Mouse (Mus musculus): ENCODE measurements at regions not wholly inside any gene's neighbourhood (a gene's known extent, or its start where the extent isn't known, plus 50 kb on each side); places are given as distances from the start of the nearest gene placed in this dataset.

GRCm38 (mm10) chr16:24237425-24237824 lies 155.9 kb upstream of the Lpp start:
- DNase-seq (ENCODE audit: low spot score) (no peak), ATAC-seq (replicated peaks; ENCODE audit: low FRiP score) (no peak)
- Histone ChIP-seq H3K9me3 (ENCODE audit: control insufficient read depth, low read length) (no peaks in the 10 kb centered on the region), H3K4me1 (replicated peaks; ENCODE audit: control insufficient read depth, insufficient read depth, low read length) (no peaks in the 10 kb centered on the region), H3K9ac (ENCODE audit: low read depth, low read length) (no peak overlapping the region), H3K36me3 (ENCODE audit: control insufficient read depth, insufficient read depth, low read length) (no peaks in the 10 kb centered on the region), H3K4me2 (no peak overlapping the region), H3K27ac (ENCODE audit: low read depth, low read length) (no peak overlapping the region), H3K4me3 (ENCODE audit: low read depth, low read length) (no peak overlapping the region), H3K27me3 (replicated peaks; ENCODE audit: control insufficient read depth, insufficient read depth, low read length) (no peaks in the 10 kb centered on the region)
- 71% methylated on average over 3 of the region's 3 CpGs for WGBS

GRCm38 (mm10) chr16:24237013-24237412 lies 156.3 kb upstream of the Lpp start:
- no peaks in the 10 kb centered on the region for H3K27me3 ChIP-seq (replicated peaks; ENCODE audit: control insufficient read depth, insufficient read depth, low read length)
- no peak overlapping the region for H3K4me3 ChIP-seq (ENCODE audit: low read depth, low read length)
- ATAC-seq (replicated peaks; ENCODE audit: low FRiP score): no peak
- no peak for DNase-seq (ENCODE audit: low spot score)
- no peaks in the 10 kb centered on the region for H3K4me1 ChIP-seq (replicated peaks; ENCODE audit: control insufficient read depth, insufficient read depth, low read length)
- H3K36me3 ChIP-seq (ENCODE audit: control insufficient read depth, insufficient read depth, low read length): no peaks in the 10 kb centered on the region
- H3K27ac ChIP-seq (ENCODE audit: low read depth, low read length): no peak overlapping the region
- H3K4me2 ChIP-seq: no peak overlapping the region
- no peak overlapping the region for H3K9ac ChIP-seq (ENCODE audit: low read depth, low read length)
- WGBS: 90% methylated on average over 3 of the region's 3 CpGs
- H3K9me3 ChIP-seq (ENCODE audit: control insufficient read depth, low read length): no peaks in the 10 kb centered on the region

GRCm38 (mm10) chr16:24236511-24236910 lies 156.8 kb upstream of the Lpp start:
- no peaks in the 10 kb centered on the region for H3K9me3 ChIP-seq (ENCODE audit: control insufficient read depth, low read length)
- no peaks in the 10 kb centered on the region for H3K36me3 ChIP-seq (ENCODE audit: control insufficient read depth, insufficient read depth, low read length)
- H3K27ac ChIP-seq (ENCODE audit: low read depth, low read length): no peak overlapping the region
- H3K4me1 ChIP-seq (replicated peaks; ENCODE audit: control insufficient read depth, insufficient read depth, low read length): no peaks in the 10 kb centered on the region
- ATAC-seq (replicated peaks; ENCODE audit: low FRiP score) (no peak), DNase-seq (ENCODE audit: low spot score) (no peak)
- H3K4me3 ChIP-seq (ENCODE audit: low read depth, low read length): no peak overlapping the region
- no peaks in the 10 kb centered on the region for H3K27me3 ChIP-seq (replicated peaks; ENCODE audit: control insufficient read depth, insufficient read depth, low read length)
- no peak overlapping the region for H3K9ac ChIP-seq (ENCODE audit: low read depth, low read length)
- 77% methylated on average over 3 of the region's 3 CpGs for WGBS
- no peak overlapping the region for H3K4me2 ChIP-seq

DNA sequence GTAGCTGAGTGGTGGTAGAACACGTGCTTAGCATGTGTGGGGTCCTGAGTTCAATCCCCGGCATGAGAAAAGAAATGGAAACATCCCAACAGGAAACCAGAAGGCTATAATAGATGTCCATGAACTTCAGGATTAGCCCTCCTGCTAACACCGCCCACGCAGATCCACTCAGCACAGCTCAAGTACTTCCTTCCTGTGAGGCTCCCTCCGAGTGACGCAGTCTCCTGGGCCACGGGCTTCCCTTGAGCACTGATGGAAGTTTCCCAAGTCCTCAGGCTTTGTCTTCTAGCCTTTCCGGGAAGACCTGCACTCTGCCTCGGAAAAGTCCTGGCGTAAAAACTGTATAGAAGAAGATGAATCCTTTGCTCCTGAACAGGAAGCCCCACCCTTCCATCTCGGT lies 158.5 kb upstream of the Lpp start:
- H3K9ac ChIP-seq (ENCODE audit: low read depth, low read length): no peak overlapping the region
- DNase-seq (ENCODE audit: low spot score): no peak
- 62% methylated on average over 11 of the region's 11 CpGs for WGBS

GRCm38 (mm10) chr16:24232001-24232530 lies 161.2 kb upstream of the Lpp start:
- Histone ChIP-seq H3K9me3 (ENCODE audit: control insufficient read depth, low read length) (no peaks in the 10 kb centered on the region), H3K4me1 (replicated peaks; ENCODE audit: control insufficient read depth, insufficient read depth, low read length) (no peaks in the 10 kb centered on the region), H3K27ac (ENCODE audit: low read depth, low read length) (no peak overlapping the region), H3K4me3 (ENCODE audit: low read depth, low read length) (no peak overlapping the region), H3K9ac (ENCODE audit: low read depth, low read length) (no peak overlapping the region), H3K36me3 (ENCODE audit: control insufficient read depth, insufficient read depth, low read length) (no peaks in the 10 kb centered on the region), H3K4me2 (no peak overlapping the region), H3K27me3 (replicated peaks; ENCODE audit: control insufficient read depth, insufficient read depth, low read length) (no peaks in the 10 kb centered on the region)
- no peak for ATAC-seq (replicated peaks; ENCODE audit: low FRiP score)
- DNase-seq (ENCODE audit: low spot score): no peak
- 88% methylated on average over 6 of the region's 6 CpGs for WGBS

More for the DNA sequence above, 158.5 kb upstream of the Lpp start:
- no peak overlapping the region for H3K4me3 ChIP-seq (ENCODE audit: low read depth, low read length)
- H3K27me3 ChIP-seq (replicated peaks; ENCODE audit: control insufficient read depth, insufficient read depth, low read length): no peaks in the 10 kb centered on the region
- no peak overlapping the region for H3K27ac ChIP-seq (ENCODE audit: low read depth, low read length)
- H3K36me3 ChIP-seq (ENCODE audit: control insufficient read depth, insufficient read depth, low read length): no peaks in the 10 kb centered on the region
- no peaks in the 10 kb centered on the region for H3K9me3 ChIP-seq (ENCODE audit: control insufficient read depth, low read length)
- H3K4me1 ChIP-seq (replicated peaks; ENCODE audit: control insufficient read depth, insufficient read depth, low read length): no peaks in the 10 kb centered on the region
- ATAC-seq (replicated peaks; ENCODE audit: low FRiP score): no peak
- no peak overlapping the region for H3K4me2 ChIP-seq

DNA sequence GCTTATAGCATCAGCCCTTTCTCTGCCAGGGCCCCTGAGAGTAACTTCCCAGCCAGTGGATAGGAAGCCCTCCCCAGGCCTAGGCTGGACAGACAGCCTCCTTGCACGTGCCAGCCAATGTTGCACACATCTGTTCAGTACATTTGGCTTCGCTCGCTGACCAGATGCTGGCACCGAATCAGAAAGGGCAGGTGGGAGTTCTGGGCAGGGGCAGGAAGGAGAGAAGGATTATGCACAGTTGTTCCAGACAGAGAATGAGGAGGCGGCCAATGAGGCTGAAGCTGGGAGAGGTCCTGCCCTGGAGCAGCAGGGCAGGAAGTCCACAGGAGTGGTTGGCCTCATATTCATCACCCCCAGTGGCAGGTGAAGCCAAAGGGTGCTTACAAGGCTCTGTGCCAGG lies 161.8 kb upstream of the Lpp start:
- Histone ChIP-seq H3K27me3 (replicated peaks; ENCODE audit: control insufficient read depth, insufficient read depth, low read length) (no peaks in the 10 kb centered on the region), H3K4me1 (replicated peaks; ENCODE audit: control insufficient read depth, insufficient read depth, low read length) (no peaks in the 10 kb centered on the region), H3K27ac (ENCODE audit: low read depth, low read length) (no peak overlapping the region), H3K9me3 (ENCODE audit: control insufficient read depth, low read length) (no peaks in the 10 kb centered on the region), H3K9ac (ENCODE audit: low read depth, low read length) (no peak overlapping the region), H3K4me3 (ENCODE audit: low read depth, low read length) (no peak overlapping the region), H3K4me2 (no peak overlapping the region), H3K36me3 (ENCODE audit: control insufficient read depth, insufficient read depth, low read length) (no peaks in the 10 kb centered on the region)
- no peak for ATAC-seq (replicated peaks; ENCODE audit: low FRiP score)
- no peak for DNase-seq (ENCODE audit: low spot score)
- WGBS: 81% methylated on average over 5 of the region's 5 CpGs

GRCm38 (mm10) chr16:24229002-24229607 lies 164.2 kb upstream of the Lpp start:
- Histone ChIP-seq H3K9me3 (ENCODE audit: control insufficient read depth, low read length) (no peaks in the 10 kb centered on the region), H3K36me3 (ENCODE audit: control insufficient read depth, insufficient read depth, low read length) (no peaks in the 10 kb centered on the region), H3K4me3 (ENCODE audit: low read depth, low read length) (no peak overlapping the region), H3K4me1 (replicated peaks; ENCODE audit: control insufficient read depth, insufficient read depth, low read length) (no peaks in the 10 kb centered on the region), H3K27ac (ENCODE audit: low read depth, low read length) (peak overlapping the region; percentile 8; the same call in 1 of the 2 replicates), H3K4me2 (no peak overlapping the region), H3K27me3 (replicated peaks; ENCODE audit: control insufficient read depth, insufficient read depth, low read length) (no peaks in the 10 kb centered on the region), H3K9ac (ENCODE audit: low read depth, low read length) (no peak overlapping the region)
- DNase-seq (ENCODE audit: low spot score) (no peak), ATAC-seq (replicated peaks; ENCODE audit: low FRiP score) (0 out of 2 replicates have a peak, but pooled peaks have one; percentile 20)
- WGBS: 69% methylated on average over 7 of the region's 7 CpGs

- Histone ChIP-seq H3K4me3 (ENCODE audit: low read depth, low read length) (no peak overlapping the region), H3K4me1 (replicated peaks; ENCODE audit: control insufficient read depth, insufficient read depth, low read length) (no peaks in the 10 kb centered on the region; the same call in 1 of the 2 replicates), H3K9me3 (ENCODE audit: control insufficient read depth, low read length) (no peaks in the 10 kb centered on the region), H3K27ac (ENCODE audit: low read depth, low read length) (no peak overlapping the region), H3K9ac (ENCODE audit: low read depth, low read length) (no peak overlapping the region), H3K36me3 (ENCODE audit: control insufficient read depth, insufficient read depth, low read length) (no peaks in the 10 kb centered on the region), H3K4me2 (no peak overlapping the region), H3K27me3 (replicated peaks; ENCODE audit: control insufficient read depth, insufficient read depth, low read length) (no peaks in the 10 kb centered on the region)
- no peak for ATAC-seq (replicated peaks; ENCODE audit: low FRiP score)
- DNase-seq (ENCODE audit: low spot score): no peak
- WGBS: 78% methylated on average over 4 of the region's 4 CpGs
These were observed 167.4 kb upstream of the Lpp start for GRCm38 (mm10) chr16:24225897-24226296.

DNA sequence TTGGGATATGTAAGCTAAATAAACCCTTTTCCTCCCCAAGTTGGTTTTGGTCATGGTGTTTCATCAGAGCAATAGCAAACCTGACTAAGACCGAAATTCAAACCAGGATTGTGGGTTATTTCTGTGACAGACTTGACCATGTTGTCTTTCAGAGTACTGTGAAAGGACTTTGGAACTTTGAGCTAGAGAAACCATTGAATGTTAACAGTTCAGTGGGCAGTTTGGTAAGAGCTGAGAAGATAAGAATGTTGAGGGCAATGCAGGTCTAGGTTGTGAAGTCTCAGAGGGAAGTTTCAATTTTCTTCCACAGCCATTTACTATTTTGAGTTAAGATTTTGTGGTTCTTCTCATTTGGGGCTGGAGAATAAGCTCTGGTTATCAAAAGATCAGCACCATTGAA lies 168.2 kb upstream of the Lpp start:
- no peaks in the 10 kb centered on the region for H3K36me3 ChIP-seq (ENCODE audit: control insufficient read depth, insufficient read depth, low read length)
- no peaks in the 10 kb centered on the region for H3K27me3 ChIP-seq (replicated peaks; ENCODE audit: control insufficient read depth, insufficient read depth, low read length)
- no peaks in the 10 kb centered on the region for H3K9me3 ChIP-seq (ENCODE audit: control insufficient read depth, low read length)
- WGBS: 80% methylated on average over 1 of the region's 1 CpGs
- no peak overlapping the region for H3K4me3 ChIP-seq (ENCODE audit: low read depth, low read length)
- H3K4me1 ChIP-seq (replicated peaks; ENCODE audit: control insufficient read depth, insufficient read depth, low read length): no peaks in the 10 kb centered on the region; the same call in 1 of the 2 replicates
- no peak overlapping the region for H3K9ac ChIP-seq (ENCODE audit: low read depth, low read length)
- no peak overlapping the region for H3K4me2 ChIP-seq
- H3K27ac ChIP-seq (ENCODE audit: low read depth, low read length): no peak overlapping the region
- ATAC-seq (replicated peaks; ENCODE audit: low FRiP score): no peak
- DNase-seq (ENCODE audit: low spot score): no peak
